25 mouse cellular contexts compared by ENCODE assay signal in the genomic region with DNA sequence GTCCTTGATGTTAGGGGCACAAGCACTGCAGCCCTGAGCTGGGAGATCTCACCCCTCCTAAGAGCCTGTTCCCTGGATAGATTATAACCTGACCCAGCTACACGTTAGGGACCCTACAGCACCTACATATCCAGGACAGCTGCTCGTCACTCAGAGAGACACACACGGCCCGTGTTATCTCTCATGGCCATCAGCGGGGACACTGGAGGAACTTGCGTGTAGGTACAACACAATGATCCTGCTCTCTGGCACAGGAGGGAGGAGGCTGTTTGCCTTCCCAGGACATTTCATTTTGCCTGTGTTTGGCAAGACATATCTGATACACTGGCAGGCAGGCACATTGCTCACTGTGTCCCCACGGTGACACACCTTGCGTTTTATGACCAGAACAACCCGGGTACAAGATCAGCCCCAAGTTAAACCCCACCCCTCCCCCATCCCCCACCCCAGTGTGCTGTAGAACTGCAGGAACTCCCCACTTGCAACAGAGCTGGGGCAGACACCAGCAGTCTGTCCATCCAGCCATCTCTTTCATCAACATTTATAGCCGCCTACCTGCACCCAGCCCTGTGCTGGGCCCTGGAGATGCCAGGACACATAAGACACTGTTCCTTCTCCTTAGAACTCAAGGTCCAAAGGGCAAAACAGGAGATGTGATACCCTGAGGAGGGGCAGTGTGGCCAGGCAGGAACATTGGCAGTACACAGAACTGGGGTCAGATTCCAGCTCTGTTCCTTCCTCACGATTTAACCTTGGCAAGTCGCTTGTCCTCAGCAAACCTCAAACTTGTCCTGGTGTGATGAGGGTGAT. TPM values are rescaled to one million over a fixed set of nuclear protein-coding genes. Genes with fewer than 3 reads are reported as not detected.
DNase-seq lines count a peak whose midpoint lies in the region; ATAC-seq lines count a peak whose summit lies in the region.
"Had no signal": no experiment of that assay in that cellular context is flagged by ENCODE, and none has a peak within 500 bp of the region (broad histone marks: within the 10 kb centered on the region; RNA-seq: fewer than 3 reads in every experiment).

No protein-coding gene starts in this region.

- H3K9me3 ChIP-seq in kidney, embryonic 14.5 days (ENCODE audit: control insufficient read depth, low read length) = no peaks in the 10 kb centered on the region
- no peaks in the 10 kb centered on the region for H3K9me3 ChIP-seq in limb, embryonic 10.5 days (replicated peaks)
- no peaks in the 10 kb centered on the region for H3K9me3 ChIP-seq in forebrain, embryonic 15.5 days
- H3K9me3 ChIP-seq: embryonic facial prominence, embryonic 13.5 days; forebrain, embryonic 12.5 days; neural tube, embryonic 15.5 days had no signal

- H3K9ac ChIP-seq in kidney, embryonic 14.5 days (ENCODE audit: low read depth, low read length) = no peak overlapping the region
- H3K9ac ChIP-seq in forebrain, embryonic 15.5 days (replicated peaks) = no peak overlapping the region
- H3K9ac ChIP-seq: embryonic facial prominence, embryonic 13.5 days; forebrain, embryonic 12.5 days; hindbrain, embryonic 14.5 days; neural tube, embryonic 15.5 days had no signal

- no peak overlapping the region for H3K4me2 ChIP-seq in kidney, embryonic 14.5 days (replicated peaks; ENCODE audit: low read depth, low read length)
- H3K4me2 ChIP-seq in forebrain, embryonic 15.5 days (replicated peaks) = no peak overlapping the region
- H3K4me2 ChIP-seq: embryonic facial prominence, embryonic 13.5 days; forebrain, embryonic 12.5 days; hindbrain, embryonic 14.5 days; midbrain, embryonic 11.5 days; neural tube, embryonic 15.5 days had no signal

- peak; percentile 58 for DNase-seq in kidney, adult 9 months
- peak; percentile 38 to 52 for DNase-seq in urinary bladder, postnatal 36 days (ENCODE audit: low spot score in 2 of 2)
- no peak for DNase-seq in urinary bladder, postnatal 10 days (ENCODE audit: low spot score)
- no peak for DNase-seq in limb, embryonic 10.5 days (ENCODE audit: low spot score)
- no peak for DNase-seq in thymus, postnatal 14 days
- DNase-seq: B cell, adult 2 months; cerebellum, adult 11-12 months; cerebellum, postnatal 25 days; embryo, embryonic 11 days; kidney, adult 11 months; lung, adult 2 months; lung, postnatal 14 days; right cerebral cortex, adult 18-20 months; right cerebral cortex, postnatal 4 days had no signal

- H3K27me3 ChIP-seq in kidney, embryonic 14.5 days (ENCODE audit: control insufficient read depth, insufficient read depth, low read length) = no peaks in the 10 kb centered on the region
- no peaks in the 10 kb centered on the region for H3K27me3 ChIP-seq in limb, embryonic 10.5 days (ENCODE audit: low read depth, poor library complexity, severe bottlenecking)
- H3K27me3 ChIP-seq in forebrain, embryonic 15.5 days = no peaks in the 10 kb centered on the region
- H3K27me3 ChIP-seq: CH12.LX; embryonic facial prominence, embryonic 13.5 days; Patski had no signal

- no peaks in the 10 kb centered on the region for H3K36me3 ChIP-seq in kidney, embryonic 14.5 days (ENCODE audit: control insufficient read depth, insufficient read depth, low read length)
- H3K36me3 ChIP-seq in limb, embryonic 10.5 days = no peaks in the 10 kb centered on the region
- H3K36me3 ChIP-seq in forebrain, embryonic 15.5 days = no peaks in the 10 kb centered on the region
- H3K36me3 ChIP-seq: embryonic facial prominence, embryonic 13.5 days; forebrain, embryonic 12.5 days; G1E; neural tube, embryonic 15.5 days had no signal

- 73% methylated on average over 12 of the region's 12 CpGs for WGBS in kidney, embryonic 14.5 days
- WGBS in limb, embryonic 10.5 days = 83% methylated on average over 12 of the region's 12 CpGs
- 92% methylated on average over 12 of the region's 12 CpGs for WGBS in forebrain, embryonic 15.5 days

- H3K4me3 ChIP-seq in kidney, embryonic 14.5 days (ENCODE audit: low read length) = no peak overlapping the region
- H3K4me3 ChIP-seq in limb, embryonic 10.5 days = no peak overlapping the region
- no peak overlapping the region for H3K4me3 ChIP-seq in forebrain, embryonic 15.5 days
- H3K4me3 ChIP-seq: embryonic facial prominence, embryonic 13.5 days; erythroblast, embryonic 14.5 days; forebrain, embryonic 12.5 days; neural tube, embryonic 15.5 days had no signal

- H3K4me1 ChIP-seq in kidney, embryonic 14.5 days (ENCODE audit: control insufficient read depth, insufficient read depth, low read length) = peaks cover 4% of the 10 kb centered on the region; the same call in 1 of the 2 replicates
- peaks cover 31% of the 10 kb centered on the region for H3K4me1 ChIP-seq in limb, embryonic 10.5 days
- peaks cover 11% of the 10 kb centered on the region for H3K4me1 ChIP-seq in forebrain, embryonic 15.5 days
- H3K4me1 ChIP-seq: embryonic facial prominence, embryonic 13.5 days had no signal

- ATAC-seq in kidney, embryonic 14.5 days (ENCODE audit: low FRiP score, low TSS enrichment) = no peak
- no peak for ATAC-seq in forebrain, embryonic 15.5 days (replicated peaks)
- ATAC-seq: Patski had no signal

- H3K27ac ChIP-seq in kidney, embryonic 14.5 days (ENCODE audit: low read depth, low read length) = no peak overlapping the region
- H3K27ac ChIP-seq in limb, embryonic 10.5 days = 0 out of 2 replicates have a peak overlapping the region, but pooled peaks have one; percentile 14
- H3K27ac ChIP-seq in forebrain, embryonic 15.5 days (replicated peaks) = no peak overlapping the region
- H3K27ac ChIP-seq: embryonic facial prominence, embryonic 13.5 days; forebrain, embryonic 12.5 days; hindbrain, embryonic 14.5 days; neural tube, embryonic 15.5 days had no signal

RNA-seq across cellular contexts. Expression of gene Gm826, which starts 1.2 kb away (rescaled TPM):
- polyA plus RNA-seq in kidney, embryonic 14.5 days (2014; fragmentation: Nextera tagmentation; extraction: Ambion mirVana) = 0.37 and 0.73 TPM in 2 replicates
- polyA plus RNA-seq in limb, embryonic 10.5 days (2016; fragmentation: Nextera tagmentation; extraction: Ambion mirVana) = 0.28 TPM in 1 of 2 replicates, not detected in the other
- polyA plus RNA-seq in forebrain, embryonic 15.5 days (2015; fragmentation: Nextera tagmentation; extraction: Ambion mirVana) = 0.24 TPM in 2 replicates
- polyA plus RNA-seq: embryonic facial prominence, embryonic 13.5 days; erythroblast, embryonic 14.5 days; G1E; midbrain, embryonic 11.5 days; neural tube, embryonic 15.5 days had no signal

RNA-seq across cellular contexts. Expression of gene Mafb, which starts 34.1 kb away (rescaled TPM):
- 23.0 and 33.2 TPM in 2 replicates for polyA plus RNA-seq in kidney, embryonic 14.5 days (2014; fragmentation: Nextera tagmentation; extraction: Ambion mirVana)
- polyA plus RNA-seq in limb, embryonic 10.5 days (2016; fragmentation: Nextera tagmentation; extraction: Ambion mirVana) = 2.2 and 4.2 TPM in 2 replicates
- 13.5 and 16.2 TPM in 2 replicates for polyA plus RNA-seq in forebrain, embryonic 15.5 days (2015; fragmentation: Nextera tagmentation; extraction: Ambion mirVana)
- polyA plus RNA-seq: G1E had no signal

Comparison
In these comparisons a context has a peak if more than half of its experiments do, and no peak if none do; other contexts are left out.
1. DNase-seq: peak in kidney, adult 9 months (single experiment) and urinary bladder, postnatal 36 days (2 of 2); none in urinary bladder, postnatal 10 days (single experiment), limb, embryonic 10.5 days (single experiment) and thymus, postnatal 14 days (single experiment).